Mouse (Mus musculus) lung, postnatal 36 days (tissue): ENCODE measurements around the gene Adamtsl4.
A peak's percentile ranks its signal among the peaks of the same experiment; 100 is the strongest.
"Not testable (repeated sequence)": the region's sequence is repeated elsewhere in the genome, so short reads cannot be mapped to it uniquely, and the experiment has no call there.

ENCODE experiments used
- DNase-seq: peaks from one replicate; pipeline ENCODE4 v3.0.0; 2022; ENCODE audit warnings: mixed read lengths

Adamtsl4 gene

GRCm38 (mm10) chr3:95698286-95698685 lies 10.6 kb upstream of the Adamtsl4 start:
- DNase-seq = no peak

- peak; percentile 72 for DNase-seq
These were observed 8.6 kb upstream of the Adamtsl4 start for GRCm38 (mm10) chr3:95696360-95696759.

- no peak for DNase-seq
These were observed 8.1 kb upstream of the Adamtsl4 start for GRCm38 (mm10) chr3:95695796-95696195.

- no peak for DNase-seq
These were observed 7.3 kb upstream of the Adamtsl4 start for GRCm38 (mm10) chr3:95694808-95695703.

GRCm38 (mm10) chr3:95693821-95694807 lies 6.4 kb upstream of the Adamtsl4 start:
- peak; percentile 83 for DNase-seq

GRCm38 (mm10) chr3:95692677-95693076 lies 5.0 kb upstream of the Adamtsl4 start:
- peak; percentile 63 for DNase-seq

- not testable (repeated sequence) for DNase-seq
These were observed 2.8 kb upstream of the Adamtsl4 start for GRCm38 (mm10) chr3:95690552-95690951.

GRCm38 (mm10) chr3:95689940-95690339 lies 2.2 kb upstream of the Adamtsl4 start:
- DNase-seq = no peak

- no peak for DNase-seq
These were observed 1.6 kb upstream of the Adamtsl4 start for GRCm38 (mm10) chr3:95689171-95689915.

GRCm38 (mm10) chr3:95687168-95687523 lies 571 bp downstream of the Adamtsl4 start:
- DNase-seq = no peak

GRCm38 (mm10) chr3:95686492-95687167 lies 1.1 kb downstream of the Adamtsl4 start:
- no peak for DNase-seq

- no peak for DNase-seq
These were observed 2.0 kb downstream of the Adamtsl4 start for GRCm38 (mm10) chr3:95685701-95686100.

GRCm38 (mm10) chr3:95685301-95685700 lies 2.4 kb downstream of the Adamtsl4 start:
- DNase-seq = no peak

- no peak for DNase-seq
These were observed 2.9 kb downstream of the Adamtsl4 start for GRCm38 (mm10) chr3:95684846-95685245.

- DNase-seq = no peak
These were observed 4.8 kb downstream of the Adamtsl4 start for GRCm38 (mm10) chr3:95682878-95683277.

GRCm38 (mm10) chr3:95681365-95681764 lies 6.4 kb downstream of the Adamtsl4 start:
- DNase-seq = no peak

- DNase-seq = no peak
These were observed 7.0 kb downstream of the Adamtsl4 start for GRCm38 (mm10) chr3:95680673-95681072.

GRCm38 (mm10) chr3:95679551-95679950 lies 8.2 kb downstream of the Adamtsl4 start:
- DNase-seq = no peak

- DNase-seq = no peak
These were observed 10.2 kb downstream of the Adamtsl4 start for GRCm38 (mm10) chr3:95677420-95678090.

GRCm38 (mm10) chr3:95676745-95677419 lies 10.8 kb downstream of the Adamtsl4 start:
- peak; percentile 92 for DNase-seq
